Mouse (Mus musculus): ENCODE data around the gene Otud3. TPM values are rescaled to one million over a fixed set of nuclear protein-coding genes. Genes with fewer than 3 reads are reported as not detected.
A peak's percentile ranks its signal among the peaks of the same experiment; 100 is the strongest.

The Otud3 gene
- total RNA-seq, 2 experiments from 2014 or later: 7.0 to 7.4 TPM

- DNase-seq: peak; percentile 75
Observed at GRCm38 (mm10) chr4:138851463-138851862, 62.3 kb downstream of the Otud3 start.

Other genes with a start within 250 kb of the Otud3 start
- under 1 TPM in 1 of 2 experiments, not detected in 1; 0.16 TPM for gene Pla2g2c, start 189.2 kb downstream of the Otud3 start, total RNA-seq (2021)
- under 1 TPM; 0.20 to 0.28 TPM for gene Ubxn10, start 176.8 kb downstream of the Otud3 start, total RNA-seq (2021)
- gene Pla2g2f, start 156.3 kb downstream of the Otud3 start, total RNA-seq (2021): not detected
- gene Pla2g2d, start 138.2 kb downstream of the Otud3 start, total RNA-seq (2021): not detected
- 1 to 10 TPM; 2.3 to 5.6 TPM for gene Pla2g5, start 50.5 kb downstream of the Otud3 start, total RNA-seq (2021)
- gene Gm13030, start 40.0 kb downstream of the Otud3 start, total RNA-seq (2021): not detected
- gene Pla2g2e, start 36.0 kb downstream of the Otud3 start, total RNA-seq (2021): not detected
- not detected for gene Rnf186, start 53.2 kb upstream of the Otud3 start, total RNA-seq (2021)
- 1 to 10 TPM; 3.8 to 4.5 TPM for gene Tmco4, start 58.9 kb upstream of the Otud3 start, total RNA-seq (2021)
- not detected for gene Htr6, start 161.6 kb upstream of the Otud3 start, total RNA-seq (2021)
- gene Nbl1, start 179.0 kb upstream of the Otud3 start, total RNA-seq (2021): 10 to 100 TPM; 51.0 to 51.1 TPM
- gene Minos1, start 217.2 kb upstream of the Otud3 start, total RNA-seq (2021): 100 to 1,000 TPM; 399 to 482 TPM

Measured in gastrocnemius, postnatal 10 days (tissue).